Mouse (Mus musculus) frontal cortex, postnatal 10 days (tissue): ENCODE results near the gene Ugt1a6b.

Experiments used
- DNase-seq, 2 experiments: peaks; one replicate each; pipeline ENCODE4 v3.0.0; 2022; ENCODE audit warnings: low spot score in 2 of 2, mixed read lengths in 1 of 2

Gene Ugt1a6b

DNA sequence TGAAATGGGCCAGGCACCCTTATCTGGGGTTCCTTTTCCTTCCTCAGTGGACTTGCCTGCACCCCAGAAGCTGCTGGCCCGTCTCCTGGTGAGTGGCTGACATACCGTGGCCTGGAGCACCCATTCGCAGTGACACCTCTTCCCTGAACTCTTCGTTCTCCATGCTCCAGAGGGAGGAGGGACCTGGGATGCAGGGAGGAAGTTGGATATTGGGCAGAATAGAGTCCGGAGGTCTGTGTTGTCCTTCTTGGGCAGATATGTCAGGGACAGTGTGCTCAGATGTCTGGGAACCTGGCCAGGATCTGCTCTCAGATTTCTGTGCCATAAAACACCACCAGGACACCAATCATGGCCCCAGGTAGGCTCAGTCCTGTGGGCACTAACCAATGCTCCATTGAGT is 137.0 kb downstream of the Ugt1a6b start:
- DNase-seq, result no peak

DNA sequence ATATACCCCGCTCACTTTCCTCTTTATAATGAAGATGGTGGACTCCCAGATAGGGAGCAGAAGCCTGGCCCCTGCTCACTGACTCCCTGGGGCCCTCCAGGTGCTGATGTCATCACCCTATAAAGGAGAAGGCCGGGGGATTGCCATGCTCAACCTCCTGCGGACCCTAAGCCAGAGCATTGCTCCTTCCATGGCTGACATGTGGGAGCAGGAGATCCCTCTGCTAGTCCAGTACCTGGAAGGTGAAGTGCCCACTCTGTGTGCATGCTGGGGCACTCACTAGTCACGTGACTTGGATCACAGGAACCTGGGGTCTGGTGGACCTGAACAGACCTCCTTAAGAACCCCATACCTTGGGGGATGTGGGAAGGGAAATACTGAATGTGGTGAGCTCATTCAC is 137.5 kb downstream of the Ugt1a6b start:
- DNase-seq, result no peak

DNA sequence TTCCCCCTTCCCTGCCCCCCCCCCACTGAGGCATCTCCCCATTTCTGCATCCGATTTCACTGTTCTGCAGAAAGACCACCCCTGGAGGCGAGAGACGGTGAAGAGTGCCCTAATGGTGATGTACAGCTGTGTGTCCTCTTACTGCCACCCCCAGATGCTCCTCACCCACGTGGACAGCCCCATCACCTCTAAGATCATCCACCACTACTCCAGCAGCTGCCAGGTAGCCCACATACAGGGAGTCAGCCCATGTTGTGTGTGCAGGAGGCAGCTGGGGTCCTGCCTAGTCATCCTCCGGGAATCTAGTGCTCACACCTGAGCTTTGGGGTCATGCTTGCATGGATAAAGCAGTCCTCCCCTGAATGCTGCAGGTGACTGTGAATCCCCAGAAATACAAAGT is 140.8 kb downstream of the Ugt1a6b start:
- no peak for DNase-seq

DNA sequence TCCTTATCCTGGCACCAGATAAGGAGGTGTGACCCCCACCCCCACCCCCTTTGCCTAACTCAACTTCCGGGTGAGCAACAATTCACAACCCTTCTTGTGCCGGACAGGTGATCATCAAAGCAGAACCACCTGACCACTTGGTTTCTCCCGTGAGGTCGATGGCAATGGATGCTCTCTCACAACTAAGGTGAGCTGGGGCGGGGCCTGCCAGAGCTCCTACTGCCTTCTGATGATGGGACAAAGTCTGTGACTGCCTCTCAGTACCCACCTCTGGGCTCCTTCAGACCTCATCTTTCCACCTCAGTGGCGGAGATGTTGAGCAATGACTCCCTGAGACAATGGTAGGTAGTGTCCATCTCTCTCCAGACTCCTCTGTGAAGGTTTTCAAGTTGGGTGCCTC is 142.8 kb downstream of the Ugt1a6b start:
- no peak for DNase-seq

DNA sequence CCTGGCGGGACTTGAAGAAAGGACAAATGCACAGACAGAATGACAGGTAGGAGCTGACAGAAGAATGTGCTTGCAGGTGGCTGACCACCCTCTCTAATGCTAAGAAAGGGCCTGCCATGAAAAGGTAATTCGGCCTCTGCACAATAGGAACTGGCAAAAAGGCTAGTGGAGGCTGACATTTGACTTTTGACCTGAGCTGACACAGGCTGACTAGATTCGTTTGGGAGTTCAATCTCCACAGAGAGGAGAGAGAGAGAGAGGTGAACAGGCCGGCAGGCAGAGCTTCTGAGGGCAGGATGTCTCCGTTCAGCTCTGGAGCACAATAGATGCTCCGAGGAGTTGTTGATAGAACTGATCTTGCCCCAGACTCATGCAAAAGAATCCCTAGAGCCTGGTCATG is 143.3 kb downstream of the Ugt1a6b start:
- no peak for DNase-seq

DNA sequence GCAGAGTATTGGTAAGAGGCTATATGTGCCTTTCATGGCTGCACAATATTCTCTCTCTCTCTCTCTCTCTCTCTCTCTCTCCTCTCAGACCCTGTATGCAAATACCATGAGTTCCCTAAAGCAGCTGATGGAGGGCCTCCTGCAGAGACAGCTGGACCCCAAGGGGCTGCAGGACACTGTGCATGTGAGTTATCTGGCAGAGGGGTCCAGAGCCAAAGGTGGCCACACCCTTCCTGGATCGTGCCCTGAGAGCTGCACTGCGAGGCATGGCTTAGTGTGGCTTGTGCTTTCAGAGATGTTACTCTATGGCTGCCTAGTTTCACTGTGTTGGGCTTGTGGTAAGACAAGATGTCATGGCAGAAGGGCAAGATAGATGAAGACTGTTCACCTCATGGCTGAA is 144.6 kb downstream of the Ugt1a6b start:
- no peak for DNase-seq

DNA sequence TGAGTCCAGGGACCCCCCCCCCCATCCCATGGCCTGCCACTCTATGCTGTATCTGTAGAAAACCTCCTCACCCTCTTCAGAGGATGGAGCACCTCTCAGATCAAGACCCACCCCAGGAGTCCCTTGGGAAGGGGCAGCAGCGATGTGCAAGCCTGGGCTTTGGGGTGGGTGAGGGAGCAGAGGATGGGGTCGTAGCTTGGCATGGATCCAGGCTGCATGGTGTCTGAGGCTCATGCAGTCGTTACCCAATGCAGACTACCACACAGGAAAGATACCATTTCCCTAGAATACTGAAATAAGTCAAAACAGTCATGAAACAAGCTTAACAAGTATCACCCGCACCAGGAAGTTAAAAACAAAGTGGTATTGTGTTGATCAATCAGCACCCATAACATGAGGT is 145.6 kb downstream of the Ugt1a6b start:
- no peak for DNase-seq

DNA sequence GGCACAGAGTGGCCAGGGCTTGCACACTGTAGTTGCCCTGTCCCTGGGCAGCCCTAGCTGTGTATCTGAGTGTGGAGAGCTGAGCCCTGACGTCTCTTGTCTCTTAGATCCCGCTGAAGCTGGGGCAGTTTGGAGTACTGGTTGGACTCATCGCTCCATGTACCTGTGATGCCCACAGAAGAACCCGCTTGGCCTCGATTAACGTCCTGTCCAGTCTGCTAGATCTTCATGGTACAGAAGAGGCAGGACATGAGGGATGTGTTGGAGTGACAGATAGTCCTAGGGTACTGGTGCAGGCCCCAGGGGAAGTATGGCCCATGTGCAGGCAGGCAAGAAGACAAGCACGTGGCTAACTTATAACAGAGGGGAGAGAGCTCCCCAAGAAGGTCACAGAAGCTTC is 146.5 kb downstream of the Ugt1a6b start:
- DNase-seq, result no peak

DNA sequence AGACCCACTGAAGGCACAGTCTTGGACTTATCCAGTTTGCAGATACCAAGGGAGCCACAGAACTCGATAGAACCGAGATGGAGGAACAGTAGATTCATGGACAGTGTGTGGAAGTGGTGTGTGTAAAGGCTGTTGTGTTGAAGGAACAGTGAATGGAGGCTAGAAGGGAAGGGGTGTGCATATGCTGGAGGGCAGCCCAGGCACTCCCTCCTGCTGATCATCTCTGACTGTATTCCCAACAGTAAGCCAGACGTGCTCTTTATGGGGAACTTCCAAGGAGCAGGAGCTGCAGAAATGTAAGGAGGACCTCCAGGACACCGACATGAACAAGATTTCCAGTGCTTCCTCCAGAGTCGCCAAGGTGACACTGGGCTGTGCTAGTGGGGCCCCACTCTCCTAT is 147.0 kb downstream of the Ugt1a6b start:
- no peak for DNase-seq

DNA sequence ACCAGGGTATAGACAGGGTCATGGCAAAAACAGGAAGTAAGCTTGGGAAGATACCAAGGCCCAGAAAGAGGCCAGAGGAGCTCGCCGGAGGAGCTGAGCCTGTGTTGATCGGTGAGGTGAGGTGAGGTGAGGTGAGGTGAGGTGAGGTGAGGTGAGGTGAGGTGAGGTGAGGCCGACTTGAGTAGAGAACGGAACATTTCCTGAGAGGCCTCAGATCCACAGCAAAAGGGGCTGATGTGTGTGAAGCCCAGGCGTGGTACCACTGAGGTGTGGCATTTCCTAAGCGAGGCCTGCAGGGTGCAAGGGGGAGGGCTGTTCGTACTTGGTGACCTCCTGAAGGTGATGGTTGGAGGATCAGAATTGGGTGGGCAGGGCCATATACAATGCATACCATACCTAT is 150.1 kb downstream of the Ugt1a6b start:
- DNase-seq, result no peak

DNA sequence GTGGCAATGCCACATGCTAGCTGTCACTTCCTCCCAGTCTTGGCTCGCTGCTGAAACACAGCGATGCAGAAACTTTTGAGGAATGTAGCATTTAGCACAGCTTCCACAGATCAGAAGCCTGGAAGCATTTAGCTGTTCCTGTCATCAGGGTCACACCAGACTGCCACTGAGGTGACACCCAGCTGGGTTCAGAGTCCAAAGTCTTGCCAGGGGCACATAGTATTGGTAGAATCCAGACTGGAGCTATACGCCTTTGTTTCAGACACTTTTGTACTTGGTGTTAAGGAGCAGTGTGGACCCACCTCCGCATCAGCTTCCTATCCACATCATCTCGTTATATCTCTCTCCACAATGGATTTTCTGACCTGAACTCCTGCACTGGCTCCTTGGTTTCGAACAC is 150.5 kb downstream of the Ugt1a6b start:
- no peak for DNase-seq

DNA sequence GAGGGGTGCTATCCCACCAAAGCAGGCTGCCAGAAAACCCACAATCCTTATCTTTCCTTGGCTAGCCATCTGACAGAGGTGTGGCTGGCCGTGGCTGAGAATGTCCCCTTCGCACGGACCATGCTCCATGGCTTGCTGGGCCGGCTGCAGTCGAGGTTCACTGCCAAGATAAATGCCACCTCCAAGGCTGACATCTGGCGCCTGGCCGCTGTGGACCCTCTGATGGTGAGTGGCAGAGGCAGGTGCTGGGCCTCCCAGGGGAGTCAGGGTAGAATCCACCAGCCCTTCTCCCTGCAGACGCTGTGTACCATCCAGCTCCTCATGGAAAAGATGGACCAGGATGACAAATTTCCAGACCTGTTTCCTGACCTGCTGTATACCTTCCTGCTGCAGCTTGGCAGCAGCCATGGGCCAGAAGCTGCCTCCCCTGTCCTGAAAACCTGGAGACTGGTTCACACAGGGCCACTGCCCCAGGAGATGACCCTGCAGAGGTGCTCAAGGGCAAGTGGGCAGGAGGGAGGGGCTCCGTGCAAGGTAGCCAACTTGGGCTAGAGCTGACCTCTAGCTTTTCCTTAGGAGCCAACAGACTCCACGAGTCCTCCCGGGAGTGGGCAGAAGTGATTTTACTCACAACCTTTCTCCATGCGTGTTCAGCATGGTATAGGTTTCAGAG is 151.9 kb downstream of the Ugt1a6b start:
- no peak for DNase-seq

DNA sequence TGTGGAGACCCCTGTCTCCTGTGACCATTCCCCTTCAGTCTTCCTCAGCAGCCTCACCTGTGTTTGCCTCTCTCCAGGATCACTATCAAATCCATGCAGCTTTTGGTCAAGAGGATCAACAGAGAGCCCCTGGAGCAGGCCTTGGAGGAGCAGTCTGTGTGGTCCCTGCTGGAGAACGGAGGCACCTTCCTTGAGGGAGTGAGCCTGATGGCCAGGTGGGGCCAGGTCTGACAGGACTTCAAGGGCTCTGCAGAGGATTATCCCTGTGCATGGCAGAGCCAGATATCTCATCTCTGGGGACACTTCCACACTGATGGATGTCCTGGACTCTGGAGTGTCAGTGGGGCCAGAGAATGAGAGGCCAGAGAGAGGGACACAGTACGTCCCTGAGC is 152.4 kb downstream of the Ugt1a6b start:
- no peak for DNase-seq

DNA sequence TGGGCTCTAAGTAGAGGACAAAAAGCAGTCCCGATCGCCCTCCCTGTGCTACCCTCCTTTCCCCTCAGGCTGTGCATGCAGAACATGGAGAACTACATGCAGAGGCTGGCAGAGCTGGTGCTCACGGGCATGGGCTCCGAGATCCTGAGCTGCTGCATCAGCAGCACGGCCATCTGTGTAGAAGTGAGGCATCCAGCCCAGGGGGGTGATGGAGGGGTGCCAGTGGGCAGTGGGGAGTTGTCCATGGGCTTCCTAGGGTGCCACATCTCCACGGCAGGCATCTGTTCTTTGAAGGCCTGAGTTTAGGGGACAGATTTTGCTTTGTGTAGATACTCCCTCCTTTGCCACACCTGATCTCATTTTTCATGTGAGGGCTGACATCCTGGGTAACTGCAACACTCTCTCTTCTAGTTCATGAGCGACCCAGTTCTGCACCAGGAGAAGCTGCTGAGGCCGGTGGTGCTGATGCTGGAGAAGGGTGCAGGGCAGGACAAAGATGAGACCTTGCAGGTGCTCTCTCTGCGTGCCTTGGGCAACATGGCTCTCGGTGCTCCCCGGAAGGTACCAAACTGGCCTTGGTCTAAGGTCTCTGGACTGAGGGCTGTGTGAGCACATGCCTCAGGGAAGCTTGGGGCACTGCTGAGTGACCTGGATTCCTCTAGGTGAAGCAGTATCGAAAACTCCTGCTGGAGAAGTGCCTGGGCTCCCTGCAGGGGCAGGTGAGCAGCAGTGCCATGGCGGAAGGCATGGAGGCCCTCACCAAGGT is 153.1 kb downstream of the Ugt1a6b start:
- no peak for DNase-seq

DNA sequence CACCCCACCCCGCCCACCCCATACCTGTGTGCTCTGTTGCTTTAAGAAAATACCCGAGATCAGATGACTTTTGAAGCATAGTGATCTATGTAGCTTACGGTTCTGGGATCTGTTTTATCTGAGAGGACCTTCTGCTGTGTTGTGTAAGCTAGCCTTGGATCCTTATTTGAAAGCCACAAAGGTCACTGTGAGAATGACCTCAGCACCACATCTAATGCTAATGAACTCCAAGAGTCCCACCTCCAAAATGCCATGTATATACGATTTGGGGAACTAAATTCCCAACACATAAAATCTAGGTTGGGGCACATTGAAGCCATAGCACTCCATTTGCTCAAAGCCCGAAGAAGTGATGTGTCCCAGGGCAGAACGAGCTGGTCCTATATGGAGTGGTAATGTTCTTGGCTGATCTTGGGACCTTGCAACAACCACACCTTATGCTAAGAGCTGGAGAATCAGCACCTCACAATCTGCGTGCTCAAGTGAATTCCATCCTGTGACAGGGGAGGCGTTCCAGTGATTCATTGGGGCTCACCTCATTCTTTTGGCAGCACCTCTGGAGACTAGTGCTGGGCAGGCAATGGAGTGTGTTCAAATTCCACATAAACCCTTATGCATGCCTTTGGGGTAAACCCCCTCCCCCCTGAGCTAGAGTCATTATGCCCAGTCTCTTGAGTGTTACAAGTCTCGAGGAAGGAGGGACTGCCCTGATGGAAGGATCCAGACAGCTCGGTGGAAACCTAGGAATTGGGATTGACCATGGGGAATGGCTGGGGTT is 154.0 kb downstream of the Ugt1a6b start:
- DNase-seq, result no peak

DNA sequence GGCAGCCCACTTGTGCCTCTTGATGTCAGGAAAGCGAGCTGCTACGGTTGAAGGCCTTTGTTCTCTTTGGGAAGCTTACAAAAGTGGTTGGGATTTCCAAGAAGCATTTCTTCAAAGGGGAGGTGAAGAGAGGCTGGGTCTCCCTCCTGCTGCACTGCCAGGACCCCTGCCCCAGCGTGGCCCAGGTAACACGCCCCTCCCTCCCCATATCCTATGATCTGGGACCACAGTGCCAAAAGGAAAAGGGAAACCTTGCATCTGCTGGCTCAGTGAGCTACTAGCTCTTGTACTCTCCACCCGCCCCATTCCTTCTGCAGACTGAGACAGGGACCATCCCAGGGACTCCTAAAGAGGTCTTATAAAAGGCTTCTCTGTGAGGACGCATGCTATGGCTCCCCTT is 154.6 kb downstream of the Ugt1a6b start:
- DNase-seq, result no peak

DNA sequence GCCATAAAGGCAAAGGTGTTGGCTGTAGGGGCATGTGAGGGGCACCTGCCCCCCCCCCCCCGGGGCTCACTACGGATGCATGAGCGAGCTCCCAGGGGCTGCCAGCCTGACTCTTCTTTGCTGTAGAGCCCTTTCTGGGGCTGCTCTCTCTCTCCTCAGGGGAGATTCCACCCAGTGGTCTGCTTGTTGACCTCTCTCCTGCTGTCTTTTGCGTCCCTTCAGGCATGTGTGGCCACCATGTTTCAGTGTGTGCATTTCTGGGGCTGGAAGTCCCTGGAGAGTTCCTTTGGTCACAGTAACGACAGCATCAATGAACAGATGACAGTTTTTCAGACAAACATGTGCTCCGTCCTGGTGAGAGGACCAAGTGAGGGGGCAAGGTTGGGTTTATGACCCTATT is 155.3 kb downstream of the Ugt1a6b start:
- peak in 1 of 2 experiments; percentile 17 for DNase-seq

DNA sequence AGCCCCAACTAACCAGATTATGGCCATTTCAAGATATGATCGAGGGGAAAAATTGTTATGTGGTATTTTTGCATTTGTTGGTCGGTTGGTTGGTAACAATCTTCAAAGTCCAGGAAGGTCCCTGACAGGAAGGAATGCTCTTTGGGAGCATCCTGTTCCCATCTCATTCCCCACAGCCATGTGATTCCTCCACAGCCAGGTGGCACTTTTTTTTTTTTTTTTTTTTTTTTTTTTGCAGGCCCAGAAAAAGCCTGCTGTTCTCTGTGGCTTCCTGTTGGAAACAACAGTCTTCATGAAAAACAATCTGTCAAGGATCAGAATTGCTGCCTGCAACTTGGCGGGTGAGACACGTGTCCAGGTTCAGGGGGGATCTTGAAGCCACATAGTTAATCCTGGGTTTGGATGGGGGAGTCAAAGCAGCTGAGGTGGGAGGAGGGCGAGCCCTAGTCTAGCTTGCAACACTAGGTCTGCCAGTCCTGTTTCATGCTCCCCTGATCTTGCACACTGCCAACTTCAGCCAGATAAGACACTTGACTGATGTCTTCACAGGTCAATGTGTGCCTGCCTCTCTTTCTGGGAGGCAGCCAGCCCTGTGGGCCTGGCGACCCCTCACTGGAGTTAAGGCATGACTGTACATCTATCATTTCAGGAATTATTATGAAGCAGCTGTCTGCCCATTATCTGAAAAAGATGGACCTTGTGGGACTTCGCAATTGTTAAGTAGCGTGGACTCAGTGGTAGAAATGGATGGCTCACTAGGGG is 156.0 kb downstream of the Ugt1a6b start:
- DNase-seq, result no peak

DNA sequence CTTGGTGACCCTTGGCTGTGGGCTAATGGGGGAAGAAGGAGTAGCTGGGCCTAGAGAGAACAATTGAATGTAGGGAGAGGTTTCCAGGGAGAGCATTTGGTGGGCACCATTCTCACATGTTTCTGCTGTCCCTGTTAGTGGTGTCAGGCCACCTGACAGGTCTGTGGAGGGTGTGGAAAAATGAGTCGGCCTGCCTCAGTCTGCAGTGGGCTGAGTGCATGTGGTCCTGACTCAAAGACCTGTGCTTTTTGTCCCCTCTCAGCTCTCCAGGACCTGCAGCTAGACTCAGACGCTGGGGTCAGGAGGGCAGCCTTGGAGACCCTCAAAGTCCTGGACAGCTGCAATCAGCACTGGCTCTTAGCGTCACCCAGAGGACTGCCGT is 156.6 kb downstream of the Ugt1a6b start:
- no peak for DNase-seq

DNA sequence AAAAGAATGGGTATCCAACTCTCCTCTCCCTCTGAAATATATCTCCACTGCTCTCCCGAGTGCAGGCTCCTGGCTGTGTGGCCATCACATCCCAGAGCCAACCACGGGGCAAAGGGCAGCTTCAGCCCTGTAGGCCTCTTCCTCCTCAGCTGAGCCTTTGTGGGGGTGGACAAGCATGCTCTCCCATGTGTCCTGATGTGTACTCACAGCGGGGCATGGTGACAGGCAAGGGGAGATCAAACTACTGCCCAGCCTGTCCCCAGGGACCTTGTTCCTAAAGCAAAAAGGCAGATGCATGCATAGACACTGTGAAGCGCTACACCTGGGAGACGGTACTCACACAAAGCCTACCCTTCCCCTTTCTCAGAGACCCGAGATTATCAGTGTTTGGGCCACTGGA is 157.1 kb downstream of the Ugt1a6b start:
- DNase-seq, result no peak

DNA sequence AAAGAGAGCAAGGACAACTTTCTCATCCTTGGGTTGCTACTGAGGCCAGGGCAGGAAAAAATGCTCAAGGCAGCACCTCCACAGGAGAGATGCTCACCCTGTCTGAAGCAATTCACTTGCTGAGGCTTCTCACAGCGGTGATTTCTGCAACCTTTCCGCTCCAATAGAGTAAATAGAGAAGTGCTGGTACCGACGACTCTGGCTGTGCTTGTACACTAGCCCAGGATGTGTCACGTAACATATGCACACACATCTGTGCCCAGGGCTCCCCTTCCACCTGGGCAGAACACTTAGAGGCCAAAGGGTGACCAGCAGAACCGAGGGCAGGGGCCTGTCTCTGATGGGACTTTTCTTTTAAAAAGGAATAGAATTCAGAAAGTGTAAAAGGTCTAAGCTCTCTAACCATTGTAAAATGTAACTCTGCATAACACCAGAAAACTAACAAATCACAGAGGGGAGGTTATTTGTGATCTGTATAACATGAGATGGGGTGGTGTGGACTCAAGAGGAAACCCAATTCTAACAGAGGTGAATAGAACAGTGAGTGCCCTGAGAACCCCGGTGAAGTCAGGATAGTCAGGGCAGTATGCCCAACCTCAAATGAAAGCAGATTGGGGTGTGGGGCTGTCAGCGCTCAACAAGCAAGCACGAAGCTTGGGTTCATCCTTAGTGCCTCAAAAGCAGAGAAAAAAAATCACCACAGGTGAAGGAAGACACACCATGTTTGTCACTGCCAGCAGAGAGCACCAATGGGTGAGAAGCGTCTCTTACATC is 157.7 kb downstream of the Ugt1a6b start:
- no peak for DNase-seq
